Mouse (Mus musculus) brain, embryonic 14.5 days (tissue): ENCODE measurements at regions not wholly inside any gene's neighbourhood (a gene's known extent, or its start where the extent isn't known, plus 50 kb on each side); places are given as distances from the start of the nearest gene placed in this dataset.

Experiments used
- CTCF ChIP-seq: fragments of 200-500 bp; IDR thresholded peaks from 2 replicates; pipeline ENCODE4 v1.5.1; 2012; ENCODE audit warnings: inconsistent platforms, mild to moderate bottlenecking, moderate library complexity, borderline replicate concordance; ENCODE audit not compliant: insufficient read depth, insufficient read length; ENCODE audit errors: extremely low read depth
- POLR2A ChIP-seq: fragments of 200-500 bp; IDR thresholded peaks from 2 replicates; pipeline ENCODE4 v1.6.1; 2012; ENCODE audit warnings: mild to moderate bottlenecking, inconsistent platforms, borderline replicate concordance; ENCODE audit not compliant: poor library complexity, insufficient read depth, insufficient read length, severe bottlenecking; ENCODE audit errors: extremely low read depth

- TF ChIP-seq POLR2A (no peak), CTCF (no peak; the same call in 1 of the 2 replicates)
Observed at GRCm38 (mm10) chr5:118929037-118929436, 368.6 kb downstream of the Med13l start.
